Mouse (Mus musculus) forebrain, embryonic 10.5 days (tissue): ENCODE measurements around the gene Gpr15. TPM values are rescaled to one million over a fixed set of nuclear protein-coding genes. Genes with fewer than 3 reads are reported as not detected.

ENCODE experiments used
- DNase-seq: peaks from one replicate; pipeline ENCODE4 v3.0.0-alpha.2; 2017; ENCODE audit warnings: low spot score; ENCODE audit errors: extremely low spot score
- H3K27ac ChIP-seq: fragments of 300-500 bp; sonication (generic); 2 replicates; pipeline ENCODE4 v1.5.1; 2016; ENCODE audit warnings: mild to moderate bottlenecking
- H3K27me3 ChIP-seq: fragments of 300-500 bp; sonication (generic); 2 replicates; pipeline ENCODE4 v1.6.1; 2016; ENCODE audit warnings: mild to moderate bottlenecking; ENCODE audit not compliant: poor library complexity, severe bottlenecking
- H3K36me3 ChIP-seq: fragments of 300-500 bp; sonication (generic); replicated peaks from 2 replicates; pipeline ENCODE4 v1.6.1; 2016; ENCODE audit warnings: mild to moderate bottlenecking, moderate library complexity
- H3K4me1 ChIP-seq: fragments of 300-500 bp; sonication (generic); 2 replicates; pipeline ENCODE4 v1.6.1; 2016
- H3K4me3 ChIP-seq: fragments of 300-500 bp; sonication (generic); 2 replicates; pipeline ENCODE4 v1.5.1; 2016; ENCODE audit warnings: mild to moderate bottlenecking, moderate library complexity
- H3K9me3 ChIP-seq: fragments of 300-500 bp; sonication (generic); 2 replicates; pipeline ENCODE4 v1.6.1; 2016; ENCODE audit warnings: mild to moderate bottlenecking, moderate library complexity
- WGBS: fragments of 180-500 bp; shearing (Covaris S2); methylation state at CpG from one replicate; pipeline ENCODE4 v1.1.7; 2016; 5-methylcytosine and 5-hydroxymethylcytosine counted together
- microRNA-seq: library from miRNA; unstranded; fragments of <30 nt; microRNA quantifications from one replicate; pipeline ENCODE4, GENCODE M21; 2017
- polyA plus RNA-seq: library from polyadenylated mRNA; unstranded; fragments of >200 nt; fragmentation: Nextera tagmentation; extraction: Ambion mirVana; gene quantifications from 2 replicates; pipeline ENCODE4 v1.2.1, GENCODE M21; 2016

The Gpr15 gene
- polyA plus RNA-seq, 1 experiment from 2014 or later, result not detected

DNA sequence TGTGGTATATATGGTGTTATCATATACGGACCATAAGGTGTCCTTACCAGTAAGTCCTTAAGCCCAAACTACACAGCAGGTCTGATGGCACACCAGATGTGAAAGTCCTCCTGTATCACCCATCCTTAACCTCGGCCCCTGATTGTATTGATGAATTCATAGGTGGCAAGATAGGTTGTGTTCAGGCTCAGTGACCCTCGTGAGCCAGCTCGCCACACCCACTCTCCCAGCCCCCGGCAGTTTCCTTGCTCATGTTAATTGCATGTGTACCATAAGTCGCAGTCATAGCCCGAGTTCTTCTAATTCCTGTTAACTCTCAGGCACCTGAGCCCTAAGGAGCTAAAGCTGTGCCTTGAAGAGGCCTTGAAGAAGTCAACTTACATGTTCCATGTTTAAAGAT lies 42.7 kb downstream of the Gpr15 start:
- Histone ChIP-seq H3K36me3 (peaks cover 65% of the 10 kb centered on the region), H3K4me3 (no peak overlapping the region), H3K27me3 (no peaks in the 10 kb centered on the region), H3K4me1 (peaks cover 5% of the 10 kb centered on the region), H3K9me3 (no peaks in the 10 kb centered on the region), H3K27ac (no peak overlapping the region)
- 92% methylated on average over 7 of the region's 7 CpGs for WGBS
- no peak for DNase-seq

DNA sequence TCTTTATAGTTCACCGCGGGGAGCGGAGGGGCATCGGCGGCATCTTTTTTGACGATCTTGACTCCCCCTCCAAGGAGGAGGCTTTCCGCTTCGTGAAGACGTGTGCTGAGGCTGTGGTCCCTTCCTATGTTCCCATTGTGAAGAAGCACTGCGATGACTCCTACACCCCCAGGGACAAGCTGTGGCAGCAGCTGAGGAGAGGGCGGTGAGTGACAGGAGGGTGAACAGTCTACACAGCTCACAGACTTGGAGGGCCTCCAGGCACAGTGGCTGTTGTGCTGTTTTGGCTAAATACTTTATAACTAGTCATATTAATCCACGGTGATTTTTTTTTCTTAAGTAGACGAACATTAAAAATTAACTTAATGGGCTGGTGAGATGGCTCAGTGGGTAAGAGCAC lies 43.6 kb downstream of the Gpr15 start:
- Histone ChIP-seq H3K4me1 (peaks cover 10% of the 10 kb centered on the region), H3K4me3 (no peak overlapping the region), H3K9me3 (no peaks in the 10 kb centered on the region), H3K27me3 (no peaks in the 10 kb centered on the region), H3K27ac (no peak overlapping the region), H3K36me3 (peaks cover 58% of the 10 kb centered on the region)
- no peak for DNase-seq
- WGBS, result 95% methylated on average over 13 of the region's 13 CpGs

DNA sequence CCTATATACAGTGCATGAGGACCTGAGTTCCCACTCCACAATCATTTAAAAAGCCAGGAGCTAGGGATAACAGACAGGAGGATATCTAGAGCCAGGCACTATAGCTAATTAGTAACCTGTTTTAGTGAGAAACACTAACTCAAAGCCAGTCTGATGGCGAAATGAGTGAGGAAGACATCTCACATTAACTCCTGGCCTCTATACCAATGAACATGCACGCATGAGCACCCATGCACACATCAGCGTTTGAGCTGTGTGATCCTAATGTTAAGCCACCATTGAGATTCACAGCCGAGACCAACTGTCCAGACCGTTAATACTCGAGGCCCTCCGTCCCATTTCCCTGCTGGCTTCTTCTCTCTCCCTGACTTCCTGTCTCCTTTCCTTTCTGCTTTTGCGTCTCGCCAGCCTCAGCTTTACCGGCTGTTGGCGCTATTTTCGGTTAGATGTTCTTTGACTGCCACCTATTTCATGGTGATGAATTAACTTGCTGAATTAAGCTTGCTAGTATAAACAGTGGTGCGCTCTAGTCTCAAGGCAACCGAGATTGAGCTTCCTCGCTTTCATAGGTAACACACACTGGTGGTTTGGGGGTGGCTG lies 45.0 kb downstream of the Gpr15 start:
- no peak overlapping the region for H3K27ac ChIP-seq
- peaks cover 16% of the 10 kb centered on the region for H3K4me1 ChIP-seq
- no peak overlapping the region for H3K4me3 ChIP-seq
- no peak for DNase-seq
- H3K36me3 ChIP-seq, result peaks cover 57% of the 10 kb centered on the region
- WGBS, result 96% methylated on average over 15 of the region's 15 CpGs
- H3K9me3 ChIP-seq, result no peaks in the 10 kb centered on the region
- no peaks in the 10 kb centered on the region for H3K27me3 ChIP-seq

DNA sequence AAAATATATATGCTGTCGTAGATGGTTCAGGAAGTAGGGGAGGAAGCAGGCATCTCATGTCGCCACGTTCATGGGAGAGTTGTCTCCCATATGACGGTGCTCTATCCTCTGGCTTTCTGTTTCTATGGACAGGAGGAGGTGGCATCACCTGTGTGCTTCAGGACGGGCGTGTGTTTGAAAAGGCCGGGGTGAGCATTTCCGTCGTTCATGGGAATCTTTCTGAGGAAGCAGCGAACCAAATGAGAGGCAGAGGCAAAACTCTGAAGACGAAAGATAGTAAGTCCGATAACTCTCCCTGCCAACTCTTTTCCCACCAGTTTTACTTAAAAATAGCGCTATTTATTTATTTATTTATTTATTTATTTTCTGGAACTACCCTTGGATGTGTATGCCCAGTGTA lies 46.5 kb downstream of the Gpr15 start:
- Histone ChIP-seq H3K9me3 (no peaks in the 10 kb centered on the region), H3K27me3 (no peaks in the 10 kb centered on the region), H3K4me1 (peaks cover 16% of the 10 kb centered on the region), H3K27ac (no peak overlapping the region), H3K36me3 (peaks cover 41% of the 10 kb centered on the region), H3K4me3 (peak overlapping the region; percentile 22)
- WGBS, result 96% methylated on average over 13 of the region's 13 CpGs
- DNase-seq, result no peak

DNA sequence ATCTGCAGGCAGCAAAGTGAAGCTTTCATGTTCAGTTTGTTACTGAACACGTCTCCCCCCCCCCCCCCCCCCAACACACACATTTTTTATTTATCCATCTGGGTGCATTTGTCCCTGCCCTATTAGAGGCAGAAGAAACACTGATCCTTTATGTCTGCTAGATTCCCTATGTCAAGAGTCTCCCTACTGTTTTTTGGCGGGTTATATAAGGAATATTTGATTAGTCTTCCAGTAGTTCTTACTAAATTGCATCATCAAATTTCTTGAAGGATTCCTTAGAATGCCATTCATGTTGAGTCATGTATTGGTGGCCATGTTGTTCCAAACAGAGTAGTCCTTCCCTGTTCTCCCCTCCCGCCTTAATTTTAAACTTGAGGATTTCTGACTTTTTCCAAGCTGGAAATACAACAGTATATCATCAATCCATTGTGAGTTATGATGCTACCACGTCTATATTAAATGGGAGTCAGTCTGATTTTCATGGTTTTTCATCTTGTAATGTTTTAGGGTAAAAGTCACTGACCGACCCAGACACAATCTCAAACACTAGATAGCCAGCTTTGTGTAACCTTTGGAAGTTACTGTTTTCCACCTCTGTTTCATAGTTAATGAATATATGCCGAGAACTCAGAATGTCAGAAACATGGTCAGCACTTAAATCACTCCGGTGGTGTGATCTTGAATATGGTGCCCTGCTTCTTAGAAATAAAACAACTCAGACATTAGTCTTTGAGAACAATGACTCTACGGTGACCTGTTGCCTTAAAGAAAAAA lies 47.5 kb downstream of the Gpr15 start:
- DNase-seq, result no peak
- peak overlapping the region; percentile 96 for H3K4me3 ChIP-seq
- H3K4me1 ChIP-seq, result peaks cover 16% of the 10 kb centered on the region
- peak overlapping the region; percentile 92; the same call in 1 of the 2 replicates for H3K27ac ChIP-seq
- H3K36me3 ChIP-seq, result peaks cover 34% of the 10 kb centered on the region
- 76% methylated on average over 8 of the region's 8 CpGs for WGBS
- no peaks in the 10 kb centered on the region for H3K9me3 ChIP-seq
- H3K27me3 ChIP-seq, result no peaks in the 10 kb centered on the region

DNA sequence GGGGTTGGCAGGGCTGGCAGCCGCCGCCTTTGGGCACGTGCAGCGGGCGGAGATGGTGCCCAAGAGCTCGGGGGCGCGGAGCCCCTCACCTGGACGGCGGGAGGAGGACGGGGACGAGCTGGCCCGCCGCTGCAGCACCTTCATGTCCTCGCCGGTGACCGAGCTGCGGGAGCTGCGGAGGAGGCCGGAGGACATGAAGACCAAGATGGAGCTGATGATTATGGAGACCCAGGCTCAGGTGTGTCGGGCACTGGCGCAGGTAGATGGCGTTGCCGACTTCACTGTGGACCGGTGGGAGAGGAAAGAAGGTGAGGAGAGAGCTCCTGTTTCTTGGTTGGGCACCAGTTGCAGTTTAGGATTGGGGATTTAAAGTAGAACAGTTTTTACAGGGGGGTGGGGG lies 48.2 kb downstream of the Gpr15 start:
- Histone ChIP-seq H3K9me3 (no peaks in the 10 kb centered on the region), H3K4me3 (peak overlapping the region; percentile 96), H3K27ac (peak overlapping the region; percentile 92), H3K36me3 (peaks cover 26% of the 10 kb centered on the region), H3K4me1 (peaks cover 16% of the 10 kb centered on the region), H3K27me3 (no peaks in the 10 kb centered on the region)
- under 1% methylated on average over 25 of the region's 25 CpGs for WGBS
- DNase-seq, result no peak

DNA sequence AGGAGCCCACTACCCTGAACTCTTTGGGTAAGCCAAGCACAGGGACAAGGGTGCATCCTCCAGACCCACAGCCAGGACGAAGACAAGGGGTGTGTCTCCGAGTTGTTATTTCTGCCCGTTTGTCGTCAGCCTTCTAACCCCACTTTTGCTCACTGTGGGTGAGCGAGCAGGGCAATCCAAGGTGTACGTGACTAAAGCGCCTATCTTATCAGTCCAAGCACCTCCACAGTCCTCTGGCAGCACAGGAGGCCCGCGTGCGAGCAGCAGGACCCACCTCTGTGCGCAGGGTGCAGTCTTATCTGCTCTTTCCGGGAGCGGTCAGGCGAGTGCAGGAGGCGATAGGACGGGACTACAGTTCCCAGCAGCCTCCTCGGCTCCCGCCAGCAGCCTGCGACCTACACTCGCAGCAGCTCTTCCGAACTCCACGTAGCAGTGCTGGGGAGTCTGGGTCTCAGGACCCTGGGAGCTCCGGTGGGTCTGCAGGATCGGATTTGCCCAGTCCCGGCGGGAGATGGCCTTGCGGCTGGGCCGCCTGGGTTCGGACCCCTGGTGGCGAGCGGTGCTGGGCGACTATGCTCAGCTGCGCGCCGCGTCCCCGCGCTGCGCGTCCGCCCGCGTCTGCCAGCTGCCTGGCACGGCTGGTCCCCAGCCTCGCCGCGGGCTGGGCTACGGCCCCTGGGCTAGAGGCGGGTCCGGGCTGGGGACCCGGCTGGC lies 48.8 kb downstream of the Gpr15 start, which contains the start of gene Cpox:
TSS of gene Cpox (plus strand) at position 376 of the 714 bp plus-strand sequence.
- peak within 1 kb of the TSS; percentile 96 for H3K4me3 ChIP-seq
- under 1% methylated on average over 51 of the region's 51 CpGs for WGBS
- peak within 1 kb of the TSS; percentile 92 for H3K27ac ChIP-seq
- peaks cover 16% of the 10 kb centered on the region for H3K4me1 ChIP-seq
- H3K36me3 ChIP-seq, result peaks cover 22% of the 10 kb centered on the region
- H3K27me3 ChIP-seq, result no peaks in the 10 kb centered on the region
- DNase-seq, result peak; percentile 79
- H3K9me3 ChIP-seq, result no peaks in the 10 kb centered on the region

DNA sequence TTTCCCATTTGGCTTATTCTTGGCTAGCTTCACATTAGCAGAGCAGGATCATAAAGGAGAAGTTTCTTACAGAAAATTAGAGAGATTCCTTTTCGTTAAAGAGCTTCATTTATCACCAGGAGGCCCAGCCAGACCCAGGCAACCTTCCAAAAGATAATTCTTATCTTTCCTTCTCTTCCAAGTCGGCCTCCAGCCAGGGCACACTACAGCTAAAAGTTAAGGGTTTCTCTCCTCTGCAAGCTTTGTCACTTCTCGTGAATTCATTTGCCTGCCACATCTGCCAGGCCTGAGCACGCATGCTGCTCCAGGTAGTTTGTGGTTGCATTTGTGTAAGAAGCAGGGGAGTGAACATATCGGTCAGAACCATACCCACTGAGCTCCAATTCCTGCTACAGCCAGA lies 49.6 kb downstream of the Gpr15 start:
- H3K27ac ChIP-seq, result peak overlapping the region; percentile 92
- WGBS, result 76% methylated on average over 5 of the region's 5 CpGs
- H3K4me3 ChIP-seq, result peak overlapping the region; percentile 96; the same call in 1 of the 2 replicates

DNA sequence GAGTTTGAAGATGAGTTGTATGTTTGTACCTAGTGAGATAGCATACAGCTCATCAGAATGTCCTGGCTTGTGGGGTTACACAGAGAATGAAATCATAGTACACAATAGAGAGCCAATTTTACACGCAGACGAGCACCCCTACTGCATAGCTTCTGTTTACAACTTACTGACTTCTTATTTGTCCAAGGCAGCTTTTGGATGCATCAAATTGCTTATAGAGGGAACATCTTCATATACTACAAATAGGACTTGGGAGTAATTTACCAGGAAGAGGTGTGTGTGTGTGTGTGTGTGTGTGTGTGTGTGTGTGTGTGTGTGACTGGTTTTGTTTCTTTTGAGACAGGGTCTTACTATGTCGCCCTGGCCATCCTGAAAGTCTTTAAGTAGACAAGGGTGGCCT lies 50.3 kb downstream of the Gpr15 start:
- Histone ChIP-seq H3K4me3 (no peak overlapping the region), H3K9me3 (no peaks in the 10 kb centered on the region), H3K27me3 (no peaks in the 10 kb centered on the region), H3K36me3 (peaks cover 7% of the 10 kb centered on the region), H3K27ac (no peak overlapping the region), H3K4me1 (peaks cover 16% of the 10 kb centered on the region)
- DNase-seq, result no peak
- WGBS, result 88% methylated on average over 3 of the region's 3 CpGs

More for the DNA sequence above, 49.6 kb downstream of the Gpr15 start:
- Histone ChIP-seq H3K9me3 (no peaks in the 10 kb centered on the region), H3K36me3 (peaks cover 14% of the 10 kb centered on the region), H3K4me1 (peaks cover 16% of the 10 kb centered on the region), H3K27me3 (no peaks in the 10 kb centered on the region)
- DNase-seq, result no peak

Small RNA genes lying within 50 kb of the gene (microRNA-seq; reads per million reads assigned to microRNA genes)
- not detected for gene Gm27564

Other genes starting within 250 kb of the Gpr15 start
- gene St3gal6, start 194.8 kb downstream of the Gpr15 start, polyA plus RNA-seq, result 9.3 and 10.6 TPM in 2 replicates
- gene Gm813, start 102.1 kb downstream of the Gpr15 start, polyA plus RNA-seq, result not detected in 2 replicates
- gene E330017A01Rik, start 80.3 kb downstream of the Gpr15 start, polyA plus RNA-seq, result not detected in 2 replicates
- 25.6 and 30.4 TPM in 2 replicates for gene Cpox, start 48.8 kb downstream of the Gpr15 start, polyA plus RNA-seq
- gene Cldnd1, start 8.8 kb upstream of the Gpr15 start, polyA plus RNA-seq, result 91.0 and 106 TPM in 2 replicates
- not detected in 2 replicates for gene Olfr172, start 44.1 kb upstream of the Gpr15 start, polyA plus RNA-seq
- gene Olfr173, start 81.2 kb upstream of the Gpr15 start, polyA plus RNA-seq, result not detected in 2 replicates
- not detected in 2 replicates for gene Olfr175-ps1, start 107.7 kb upstream of the Gpr15 start, polyA plus RNA-seq
- not detected in 2 replicates for gene Olfr177, start 155.7 kb upstream of the Gpr15 start, polyA plus RNA-seq
- gene Olfr178, start 173.0 kb upstream of the Gpr15 start, polyA plus RNA-seq, result not detected in 2 replicates
- not detected in 2 replicates for gene Olfr181, start 209.7 kb upstream of the Gpr15 start, polyA plus RNA-seq
- not detected in 2 replicates for gene Olfr180, start 210.3 kb upstream of the Gpr15 start, polyA plus RNA-seq